Mouse (Mus musculus) thymus, postnatal 25 days (tissue): ENCODE data around the gene Sdk1.

ENCODE experiments used
- DNase-seq: peaks from one replicate; pipeline ENCODE4 v3.0.0; 2022

The Sdk1 gene

DNA sequence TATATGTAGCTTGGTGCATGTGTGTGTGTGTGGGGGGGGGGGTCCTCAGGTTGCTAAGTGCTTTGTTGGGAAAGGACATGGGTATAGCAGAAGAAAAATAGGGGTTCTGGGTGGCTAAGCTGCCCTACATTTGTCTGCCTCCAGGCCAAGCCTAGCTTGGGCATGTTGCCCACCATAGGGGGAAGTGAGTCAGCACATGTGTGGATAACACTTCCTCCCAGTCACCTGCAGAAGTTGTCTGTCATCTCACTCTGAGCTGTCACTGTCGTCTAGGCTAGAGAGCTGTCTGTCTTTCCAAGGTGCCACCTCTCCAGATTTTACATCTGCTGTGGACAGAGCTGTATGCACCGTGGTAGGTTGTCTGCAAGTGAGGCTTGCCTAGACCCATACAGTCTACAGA lies 539.9 kb downstream of the Sdk1 start:
- no peak for DNase-seq

DNA sequence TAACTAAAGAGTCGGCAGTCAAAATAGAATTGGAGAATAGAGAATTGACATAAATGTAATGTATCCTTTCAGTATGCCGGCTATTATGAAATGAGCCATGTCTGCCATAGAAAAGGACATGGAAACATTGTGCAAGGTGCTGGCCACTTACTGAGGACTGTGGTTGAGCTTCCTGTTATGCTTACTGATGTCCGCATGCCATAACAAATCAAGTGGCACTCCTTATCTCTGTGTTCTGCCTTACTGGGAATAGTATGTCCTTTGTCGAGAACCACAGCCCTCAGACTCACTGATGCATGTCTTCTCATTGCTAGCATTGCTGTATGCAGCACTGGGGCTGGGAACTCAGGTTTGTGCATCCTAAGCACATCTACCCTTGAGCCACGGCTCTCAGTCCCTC lies 541.0 kb downstream of the Sdk1 start:
- DNase-seq = no peak

GRCm38 (mm10) chr5:141783516-141783915 lies 542.2 kb downstream of the Sdk1 start:
- DNase-seq = no peak

DNA sequence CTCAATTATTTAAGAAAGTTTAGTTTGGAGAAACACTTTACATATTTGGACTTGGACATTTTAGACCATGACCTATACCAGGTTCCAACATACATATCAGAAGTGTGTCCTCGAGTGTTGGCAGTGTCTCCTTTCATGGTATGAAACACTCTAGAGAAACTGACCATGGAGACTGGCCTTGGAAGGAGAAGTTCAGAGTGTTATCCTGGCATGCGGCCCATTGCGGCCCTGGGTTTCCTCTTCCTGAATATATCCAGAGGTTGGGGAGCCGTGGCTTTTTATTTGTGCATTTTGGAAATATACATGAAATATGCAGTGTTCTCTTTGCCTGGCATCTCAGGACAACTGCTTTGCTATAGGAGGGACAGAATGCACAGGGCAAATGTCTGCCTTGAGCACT lies 552.6 kb downstream of the Sdk1 start:
- no peak for DNase-seq

DNA sequence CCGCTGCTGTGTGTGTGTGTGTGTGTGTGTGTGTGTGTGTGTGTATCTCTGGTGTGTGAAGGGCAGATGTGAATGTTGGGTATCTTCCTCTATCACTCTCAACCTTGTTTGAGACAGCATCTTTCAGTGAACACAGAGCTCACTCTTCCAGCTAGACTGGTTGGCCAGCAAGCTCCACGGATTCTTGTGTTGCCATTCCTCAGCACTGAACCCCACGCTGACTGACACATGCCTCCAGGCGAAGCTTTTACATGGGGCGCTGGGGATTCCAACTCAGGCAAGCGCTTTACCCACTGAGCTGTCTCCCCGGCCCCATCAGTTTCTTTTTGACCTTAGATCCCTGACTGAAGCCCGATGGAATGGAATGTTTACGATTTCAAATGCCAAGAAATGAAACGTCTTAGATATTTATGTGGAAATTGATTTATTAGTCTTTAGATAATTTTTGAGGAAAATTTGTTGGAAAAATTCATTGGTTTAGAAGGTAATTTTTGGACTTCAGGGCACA lies 582.6 kb downstream of the Sdk1 start:
- no peak for DNase-seq

DNA sequence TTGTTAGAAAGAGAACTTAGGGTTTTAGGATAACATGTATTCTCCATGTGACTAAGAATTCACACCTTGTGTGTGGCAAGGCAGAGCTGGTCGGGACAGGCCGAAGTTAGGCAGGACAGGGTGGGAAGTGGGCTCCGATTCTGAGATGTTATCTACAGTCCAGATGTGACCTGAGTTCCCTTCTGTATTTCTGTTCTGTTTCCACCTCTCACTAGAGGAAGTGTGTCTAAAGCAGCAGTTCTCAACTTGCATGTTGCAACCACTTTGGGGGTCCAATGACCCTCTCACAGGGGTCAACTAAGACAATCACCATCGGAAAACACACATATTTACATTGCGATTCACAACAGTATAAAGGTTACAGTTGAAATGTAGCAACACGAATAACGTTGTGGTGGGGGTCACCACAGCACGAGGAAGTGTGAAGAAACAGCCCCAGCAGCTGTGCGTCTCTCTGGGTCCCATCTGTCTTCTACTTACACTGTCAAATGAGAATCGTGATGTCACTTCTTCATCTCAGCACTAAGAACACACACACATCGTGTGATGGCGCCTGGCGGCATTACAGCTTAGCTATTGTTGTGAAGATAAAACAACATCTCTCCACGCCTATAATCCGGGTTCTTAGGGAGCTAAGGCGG lies 583.6 kb downstream of the Sdk1 start:
- no peak for DNase-seq

DNA sequence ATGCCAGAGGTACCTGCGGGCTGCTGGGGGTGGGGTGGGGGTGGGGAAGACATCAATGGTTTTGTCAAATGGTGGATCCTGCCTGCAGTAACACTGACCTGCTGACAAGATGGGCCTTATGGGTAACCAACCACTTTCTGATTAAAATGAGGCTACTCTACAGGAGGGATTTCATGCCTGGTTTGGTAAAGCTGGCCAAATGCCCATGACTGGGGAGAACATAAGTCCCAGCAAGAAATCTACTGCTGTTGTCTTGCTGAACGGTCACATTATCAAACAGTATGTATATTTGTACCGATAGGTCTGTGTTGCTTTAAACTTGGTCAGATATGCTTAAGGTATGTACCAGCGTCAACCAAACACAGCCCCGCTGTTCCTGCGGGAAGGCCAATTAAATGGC lies 594.3 kb downstream of the Sdk1 start:
- no peak for DNase-seq

- no peak for DNase-seq
Measured at GRCm38 (mm10) chr5:141836892-141837455, 595.7 kb downstream of the Sdk1 start.

- DNase-seq = no peak
Measured at GRCm38 (mm10) chr5:141844701-141845100, 603.4 kb downstream of the Sdk1 start.

DNA sequence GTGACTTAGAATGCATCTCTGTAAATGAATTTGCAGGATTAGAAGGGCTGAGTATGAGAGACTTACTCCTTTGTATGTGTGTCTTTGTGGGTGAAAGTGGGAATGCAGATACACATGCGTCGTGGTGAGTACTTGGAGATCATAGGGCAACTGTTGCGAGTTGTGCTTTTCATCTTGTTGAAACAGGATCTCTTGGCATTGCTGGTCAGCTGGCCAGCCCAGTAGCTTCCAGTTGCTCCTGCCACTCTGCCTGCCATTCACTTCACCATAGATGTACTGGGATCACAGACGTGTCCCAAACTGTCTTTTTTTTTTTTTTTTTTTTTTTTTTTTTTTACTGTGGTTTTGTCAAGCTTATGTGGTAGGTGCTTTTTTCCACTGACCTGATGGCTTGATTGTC lies 606.4 kb downstream of the Sdk1 start:
- DNase-seq = no peak

GRCm38 (mm10) chr5:141852175-141852574 lies 610.9 kb downstream of the Sdk1 start:
- DNase-seq = no peak

GRCm38 (mm10) chr5:141856447-141856846 lies 615.2 kb downstream of the Sdk1 start:
- DNase-seq = no peak

DNA sequence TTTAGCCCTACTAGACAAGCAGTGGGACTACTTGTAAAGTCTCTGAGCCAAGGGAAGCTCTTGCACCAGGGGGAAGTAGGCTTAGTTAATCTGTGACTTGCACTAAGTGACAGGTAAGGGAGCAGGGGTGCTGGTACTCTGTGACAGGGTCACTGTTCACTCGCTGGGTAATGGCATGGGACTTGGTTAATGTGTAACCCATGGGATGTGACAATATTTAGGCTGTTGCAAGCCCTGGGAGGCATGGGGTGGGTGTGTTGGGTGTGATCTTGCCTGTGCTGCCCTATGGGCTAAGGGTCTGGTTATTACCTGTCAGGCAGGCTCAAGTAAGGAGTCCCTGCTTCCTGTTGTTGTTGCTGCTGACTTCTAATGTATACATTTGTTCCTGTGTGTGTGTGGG lies 616.5 kb downstream of the Sdk1 start:
- DNase-seq = no peak

DNA sequence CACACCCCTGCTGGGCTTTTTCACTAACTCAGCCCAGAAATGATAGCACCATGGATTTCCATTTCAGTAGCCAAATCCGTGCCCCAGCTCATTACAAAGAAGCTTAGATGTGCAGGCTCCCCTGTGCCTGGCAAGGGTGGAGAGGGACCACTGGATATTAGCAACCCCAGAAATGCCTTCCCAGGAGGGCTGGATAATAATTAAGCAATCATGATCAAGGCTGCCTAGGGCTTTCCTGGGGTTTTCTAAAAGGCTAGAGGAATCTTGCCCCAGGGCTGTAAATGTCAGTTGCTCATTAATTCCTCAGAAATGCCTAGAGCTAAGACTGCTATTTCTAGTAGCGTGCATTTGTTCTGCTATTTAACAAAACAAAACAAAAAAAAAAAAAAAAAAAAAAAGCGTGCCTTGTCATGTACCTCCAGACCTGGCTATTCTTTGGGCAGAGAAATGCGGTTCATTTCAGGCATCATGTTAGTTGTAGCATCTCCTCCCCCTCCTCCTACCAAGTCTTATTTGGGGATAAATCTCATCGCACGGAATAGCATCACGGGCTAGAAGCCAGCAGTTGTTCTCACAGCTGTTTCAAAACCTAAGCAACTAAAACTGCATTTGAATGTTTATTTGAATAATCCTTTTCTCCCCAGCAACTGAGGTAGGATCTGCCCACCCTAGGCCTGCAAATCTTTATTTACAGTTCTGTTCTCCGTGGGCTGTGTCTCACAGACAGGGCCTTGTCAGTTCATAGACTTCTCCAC lies 617.3 kb downstream of the Sdk1 start:
- DNase-seq = no peak

DNA sequence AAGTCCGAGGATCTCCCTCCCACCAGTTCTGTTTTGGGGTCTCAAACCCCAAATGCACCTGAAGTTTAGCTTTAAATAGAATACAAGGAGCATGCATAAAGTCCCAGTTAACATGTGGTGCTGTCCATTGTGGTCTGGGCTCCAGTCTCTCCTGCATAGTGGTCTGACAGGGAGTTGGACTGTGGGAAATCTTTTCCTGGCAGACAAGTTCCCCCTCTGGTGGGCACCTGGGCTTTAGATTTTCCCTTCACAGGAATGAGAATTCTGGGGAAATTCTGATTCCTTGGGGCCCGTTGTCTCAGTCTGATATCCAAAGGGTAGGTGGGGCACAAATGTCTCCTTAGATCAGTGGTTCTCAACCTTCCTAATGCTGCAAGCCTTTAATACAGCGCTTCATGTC lies 624.8 kb downstream of the Sdk1 start:
- DNase-seq = no peak

DNA sequence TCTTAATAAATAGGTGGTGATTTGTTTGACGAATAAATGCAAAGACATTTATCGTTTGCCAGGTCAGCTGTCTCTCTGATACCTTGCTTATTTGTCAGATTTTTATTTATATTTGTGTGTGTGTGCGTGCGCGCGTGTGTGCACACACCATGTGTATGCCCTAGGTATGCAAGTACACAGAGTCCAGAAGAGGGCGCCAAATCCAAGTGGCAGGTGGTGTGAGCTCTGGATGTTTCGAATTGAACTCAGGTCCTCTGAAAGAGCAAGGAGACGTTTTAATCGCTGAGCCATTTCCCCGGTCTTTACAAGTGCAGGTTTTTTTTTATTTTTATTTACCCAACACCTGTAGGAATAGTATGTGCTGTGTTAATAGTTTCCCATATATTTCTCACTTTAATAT lies 632.5 kb downstream of the Sdk1 start:
- no peak for DNase-seq

GRCm38 (mm10) chr5:141880661-141881060 lies 639.4 kb downstream of the Sdk1 start:
- no peak for DNase-seq

- DNase-seq = no peak
Measured at GRCm38 (mm10) chr5:141884111-141884647, 642.9 kb downstream of the Sdk1 start.

DNA sequence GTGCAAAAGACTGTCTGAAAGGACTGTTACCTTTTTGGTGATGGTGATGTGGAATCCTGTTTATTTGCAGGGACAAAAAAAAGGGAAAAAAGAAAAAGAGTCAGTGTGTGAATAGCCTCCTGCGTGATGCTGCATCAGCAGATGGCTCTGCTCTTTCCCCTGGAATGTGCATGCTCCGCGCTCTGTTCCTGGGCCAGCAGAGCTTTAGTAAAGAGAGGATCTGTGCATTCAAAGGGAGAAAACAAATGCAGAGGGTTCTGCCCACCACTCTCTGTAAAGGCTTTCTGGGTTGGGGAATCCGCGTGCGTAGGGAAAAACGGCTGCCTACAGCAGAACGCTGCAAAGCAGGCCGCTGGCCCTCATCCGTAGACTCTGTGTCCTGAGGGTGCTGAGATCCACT lies 644.7 kb downstream of the Sdk1 start:
- DNase-seq = no peak

DNA sequence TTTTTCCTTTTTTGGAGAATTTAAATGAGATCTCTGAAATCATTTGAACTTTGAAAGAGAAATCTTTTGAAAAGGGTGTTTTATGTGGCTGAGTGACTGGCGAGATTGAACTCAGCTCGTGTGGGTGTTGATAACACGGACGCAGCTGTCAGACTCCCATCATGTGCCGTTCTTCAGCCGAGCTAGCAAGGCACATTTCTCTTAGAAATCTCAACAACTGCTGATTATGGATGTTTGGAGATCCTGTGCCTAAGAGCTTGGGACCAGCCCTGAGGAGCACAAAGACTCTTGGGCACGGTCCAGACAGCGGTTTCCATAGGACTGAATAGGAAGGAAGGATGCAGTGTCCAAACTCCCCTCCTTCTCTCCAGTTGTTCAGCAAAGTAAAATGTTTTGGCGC lies 648.5 kb downstream of the Sdk1 start:
- DNase-seq = no peak

GRCm38 (mm10) chr5:141896402-141896801 lies 655.1 kb downstream of the Sdk1 start:
- DNase-seq = no peak

DNA sequence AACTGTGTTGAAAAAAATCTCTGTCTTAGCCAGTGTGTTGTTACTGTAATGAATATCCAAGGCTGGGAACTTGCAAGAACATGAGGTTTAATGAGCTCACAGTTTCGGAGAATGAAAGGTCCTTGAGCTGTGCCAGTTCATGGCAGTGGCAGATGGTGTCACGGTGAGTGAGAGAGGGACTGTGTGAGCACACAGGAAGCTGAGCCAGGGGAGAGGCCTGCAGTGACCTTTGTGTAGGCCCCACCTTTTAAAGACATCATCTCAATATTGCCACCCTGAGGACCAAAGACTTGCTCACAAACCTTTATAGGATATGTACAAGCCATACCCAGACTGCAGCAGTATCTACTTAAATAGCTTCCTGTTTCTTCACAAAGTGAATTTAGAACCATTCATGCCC lies 656.2 kb downstream of the Sdk1 start:
- DNase-seq = no peak

DNA sequence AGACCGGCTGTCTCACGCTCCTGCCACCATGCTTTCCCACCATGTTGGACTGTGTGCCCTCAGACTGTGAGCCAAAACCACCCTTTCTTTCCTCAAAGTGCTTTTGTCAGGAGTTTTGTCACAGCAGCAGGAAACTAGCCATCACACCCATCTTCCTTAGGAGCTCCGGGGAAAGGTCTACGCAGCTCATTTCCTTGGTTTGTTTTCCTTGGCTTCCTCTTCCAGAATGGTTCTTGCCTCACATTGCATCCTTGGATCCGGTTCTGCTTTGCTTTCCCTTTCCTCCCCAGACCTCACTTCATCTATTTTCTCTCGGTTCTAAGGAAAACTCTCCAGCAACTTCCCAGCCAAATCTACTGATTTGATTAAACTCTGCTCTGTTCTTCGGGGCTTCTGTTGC lies 658.5 kb downstream of the Sdk1 start:
- DNase-seq = no peak
